Mouse (Mus musculus): Measurements from ENCODE around the gene Lama1.

DNA sequence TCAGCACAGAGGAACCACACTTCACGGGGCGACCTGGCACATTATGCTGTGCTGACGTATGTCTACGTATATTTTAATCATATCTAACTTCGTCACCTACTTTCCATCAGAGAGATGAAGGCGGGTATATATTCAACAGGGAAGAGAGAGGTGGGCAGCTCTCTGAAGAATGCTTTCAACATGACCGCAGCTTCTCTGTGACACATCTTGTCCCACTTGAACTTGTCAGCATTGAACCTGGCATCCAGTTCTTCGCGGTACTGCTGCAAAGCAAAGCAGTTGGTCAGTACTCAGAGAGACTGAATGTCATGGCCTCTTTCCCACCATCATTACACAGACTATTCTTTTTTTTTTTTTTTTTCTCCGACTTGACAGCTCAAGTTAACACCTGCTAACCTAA, 167.3 kb downstream of the Lama1 start:
- no peak for TF ChIP-seq POLR2A (IDR thresholded peaks at IDR 0.05; ENCODE audit: insufficient read depth, low read length)
- TF ChIP-seq EP300 (IDR thresholded peaks at IDR 0.05; ENCODE audit: insufficient read depth, low read depth, low read length), result no peak
